ENCODE assay signal across 9 mouse cellular contexts in genomic region chr1:180286081-180286831, GRCm38 (mm10). TPM values are rescaled to one million over a fixed set of nuclear protein-coding genes. Genes with fewer than 3 reads are reported as not detected.
DNase-seq lines count a peak whose midpoint lies in the region; ATAC-seq and TF ChIP-seq lines count a peak whose summit lies in the region.
"Had no signal": no experiment of that assay in that cellular context is flagged by ENCODE, and none has a peak within 500 bp of the region (broad histone marks: within the 10 kb centered on the region; RNA-seq: fewer than 3 reads in every experiment).

No protein-coding gene starts in this region.

- no peak overlapping the region for H3K9ac ChIP-seq in midbrain, embryonic 11.5 days (ENCODE audit: low read length)
- no peak overlapping the region for H3K9ac ChIP-seq in midbrain, postnatal 0 days (replicated peaks; ENCODE audit: low read length, poor library complexity, severe bottlenecking)
- H3K9ac ChIP-seq: hindbrain, embryonic 13.5 days had no signal

- no peak for ATAC-seq in midbrain, embryonic 11.5 days (ENCODE audit: low FRiP score)
- no peak for ATAC-seq in midbrain, postnatal 0 days (ENCODE audit: low FRiP score)

- no peaks in the 10 kb centered on the region for H3K27me3 ChIP-seq in midbrain, embryonic 11.5 days (ENCODE audit: control insufficient read depth, insufficient read depth, low read length)
- no peaks in the 10 kb centered on the region for H3K27me3 ChIP-seq in midbrain, postnatal 0 days (ENCODE audit: insufficient read depth, low read length)

- peaks cover 10% of the 10 kb centered on the region for H3K4me1 ChIP-seq in midbrain, embryonic 11.5 days (ENCODE audit: control insufficient read depth, insufficient read depth, low read length)
- H3K4me1 ChIP-seq in midbrain, postnatal 0 days (ENCODE audit: insufficient read depth, low read length) = peaks cover 2% of the 10 kb centered on the region; the same call in 1 of the 2 replicates

- peak; percentile 51 for DNase-seq in embryo, embryonic 10.5 days (ENCODE audit: low spot score)
- no peak for DNase-seq in embryo, embryonic 10 days (ENCODE audit: low spot score)
- DNase-seq in midbrain, embryonic 11.5 days (ENCODE audit: low spot score, missing footprints) = peak; percentile 82
- no peak for DNase-seq in midbrain, postnatal 0 days (ENCODE audit: low spot score)
- peak; percentile 70 for DNase-seq in kidney, postnatal 10 days
- no peak for DNase-seq in ovary, postnatal 10 days (ENCODE audit: low spot score)
- DNase-seq in left cerebral cortex, adult 8-10 months (ENCODE audit: low spot score in 2 of 2) = no peak
- DNase-seq in layer of hippocampus, postnatal 14 days (ENCODE audit: low spot score in 2 of 2) = no peak

- no peak for TF ChIP-seq CTCF in midbrain, postnatal 0 days (IDR thresholded peaks at IDR 0.05)

- no peaks in the 10 kb centered on the region for H3K36me3 ChIP-seq in midbrain, embryonic 11.5 days (ENCODE audit: control insufficient read depth, insufficient read depth, low read length)
- no peaks in the 10 kb centered on the region for H3K36me3 ChIP-seq in midbrain, postnatal 0 days (ENCODE audit: insufficient read depth, low read length)
- H3K36me3 ChIP-seq: hindbrain, embryonic 13.5 days had no signal

- no peak overlapping the region for H3K4me2 ChIP-seq in midbrain, embryonic 11.5 days
- no peak overlapping the region for H3K4me2 ChIP-seq in midbrain, postnatal 0 days (ENCODE audit: low read depth, low read length, poor library complexity, severe bottlenecking)
- H3K4me2 ChIP-seq: hindbrain, embryonic 13.5 days had no signal

- no peak overlapping the region for H3K4me3 ChIP-seq in midbrain, embryonic 11.5 days (ENCODE audit: low read depth, low read length)
- H3K4me3 ChIP-seq in midbrain, postnatal 0 days (ENCODE audit: low read depth, low read length) = no peak overlapping the region
- H3K4me3 ChIP-seq: hindbrain, embryonic 13.5 days had no signal

- 73% methylated on average over 15 of the region's 15 CpGs for WGBS in midbrain, embryonic 11.5 days
- 65% methylated on average over 15 of the region's 15 CpGs for WGBS in midbrain, postnatal 0 days

- no peaks in the 10 kb centered on the region for H3K9me3 ChIP-seq in midbrain, embryonic 11.5 days (ENCODE audit: control insufficient read depth, low read length)
- no peaks in the 10 kb centered on the region for H3K9me3 ChIP-seq in midbrain, postnatal 0 days (ENCODE audit: low read length)
- H3K9me3 ChIP-seq: hindbrain, embryonic 13.5 days had no signal

- H3K27ac ChIP-seq in midbrain, embryonic 11.5 days (ENCODE audit: low read depth, low read length) = no peak overlapping the region
- H3K27ac ChIP-seq in midbrain, postnatal 0 days (ENCODE audit: low read depth, low read length) = no peak overlapping the region
- H3K27ac ChIP-seq: hindbrain, embryonic 13.5 days had no signal

RNA-seq across cellular contexts. Expression of gene Psen2, which starts 23.0 kb away (rescaled TPM):
- 5.2 and 5.4 TPM in 2 replicates for polyA plus RNA-seq in midbrain, embryonic 11.5 days (2014; fragmentation: Nextera tagmentation; extraction: Ambion mirVana)
- total RNA-seq in midbrain, postnatal 0 days (2014; rRNA removed) = 30.6 and 32.1 TPM in 2 replicates
- polyA plus RNA-seq in midbrain, postnatal 0 days (2015; fragmentation: Nextera tagmentation; extraction: Ambion mirVana) = 22.0 and 24.5 TPM in 2 replicates
- 10 to 100 TPM; 19.5 to 21.7 (median 20.9) TPM for total RNA-seq in left cerebral cortex, adult 8-10 months (2022)
- 10 to 100 TPM; 21.7 to 25.0 TPM for total RNA-seq in layer of hippocampus, postnatal 14 days (2021)

RNA-seq across cellular contexts. Expression of gene Itpkb, which starts 44.0 kb away (rescaled TPM):
- polyA plus RNA-seq in midbrain, embryonic 11.5 days (2014; fragmentation: Nextera tagmentation; extraction: Ambion mirVana) = 1.9 and 2.0 TPM in 2 replicates
- total RNA-seq in midbrain, postnatal 0 days (2014; rRNA removed) = 12.2 and 13.9 TPM in 2 replicates
- 2.0 and 2.2 TPM in 2 replicates for polyA plus RNA-seq in midbrain, postnatal 0 days (2015; fragmentation: Nextera tagmentation; extraction: Ambion mirVana)
- 10 to 100 TPM; 19.7 to 26.2 (median 21.4) TPM for total RNA-seq in left cerebral cortex, adult 8-10 months (2022)
- 10 to 100 TPM; 18.4 to 22.3 TPM for total RNA-seq in layer of hippocampus, postnatal 14 days (2021)

Comparison
In these comparisons a context has a peak if more than half of its experiments do, and no peak if none do; other contexts are left out.
1. DNase-seq: peak in embryo, embryonic 10.5 days (single experiment), midbrain, embryonic 11.5 days (single experiment) and kidney, postnatal 10 days (single experiment); none in embryo, embryonic 10 days (single experiment), midbrain, postnatal 0 days (single experiment), ovary, postnatal 10 days (single experiment), left cerebral cortex, adult 8-10 months (0 of 2) and layer of hippocampus, postnatal 14 days (0 of 2).